Mouse (Mus musculus) heart, adult 9 months (tissue): ENCODE measurements at regions not wholly inside any gene's neighbourhood (a gene's known extent, or its start where the extent isn't known, plus 50 kb on each side); places are given as distances from the start of the nearest gene placed in this dataset.

Experiments used
- DNase-seq, 2 experiments: peaks; one replicate each; pipeline ENCODE4 v3.0.0; 2022; ENCODE audit warnings: low spot score in 2 of 2

- DNase-seq, result no peak
Measured at GRCm38 (mm10) chr3:21218936-21219335, 852.0 kb upstream of the Agtr1b start.

GRCm38 (mm10) chr3:21241184-21241583, 835.3 kb upstream of the Tbl1xr1 start:
- DNase-seq, result no peak

- no peak for DNase-seq
Measured at GRCm38 (mm10) chr3:21256129-21256760, 820.2 kb upstream of the Tbl1xr1 start.

- DNase-seq, result peak; percentile 18 to 25
Measured at GRCm38 (mm10) chr3:21263317-21263716, 813.1 kb upstream of the Tbl1xr1 start.

GRCm38 (mm10) chr3:21265491-21265890, 811.0 kb upstream of the Tbl1xr1 start:
- DNase-seq, result no peak

GRCm38 (mm10) chr3:21268429-21269129, 807.9 kb upstream of the Tbl1xr1 start:
- DNase-seq, result peak; percentile 32 to 59

GRCm38 (mm10) chr3:21269130-21269440, 807.4 kb upstream of the Tbl1xr1 start:
- no peak for DNase-seq

GRCm38 (mm10) chr3:21270788-21271187, 805.7 kb upstream of the Tbl1xr1 start:
- no peak for DNase-seq

- peak; percentile 30 to 68 for DNase-seq
Measured at GRCm38 (mm10) chr3:21272219-21272618, 804.2 kb upstream of the Tbl1xr1 start.

GRCm38 (mm10) chr3:21292774-21293173, 783.7 kb upstream of the Tbl1xr1 start:
- no peak for DNase-seq

- no peak for DNase-seq
Measured at GRCm38 (mm10) chr3:21293308-21293707, 783.1 kb upstream of the Tbl1xr1 start.

GRCm38 (mm10) chr3:21294776-21295175, 781.7 kb upstream of the Tbl1xr1 start:
- no peak for DNase-seq

- DNase-seq, result no peak
Measured at GRCm38 (mm10) chr3:21296581-21297110, 779.8 kb upstream of the Tbl1xr1 start.

- DNase-seq, result no peak
Measured at GRCm38 (mm10) chr3:21325329-21325896, 751.0 kb upstream of the Tbl1xr1 start.

- DNase-seq, result no peak
Measured at GRCm38 (mm10) chr3:21341916-21342315, 734.5 kb upstream of the Tbl1xr1 start.

- DNase-seq, result no peak
Measured at GRCm38 (mm10) chr3:21343095-21343494, 733.4 kb upstream of the Tbl1xr1 start.

GRCm38 (mm10) chr3:21349421-21349820, 727.0 kb upstream of the Tbl1xr1 start:
- peak; percentile 10 to 63 for DNase-seq

GRCm38 (mm10) chr3:21356150-21356549, 720.3 kb upstream of the Tbl1xr1 start:
- DNase-seq, result no peak

- no peak for DNase-seq
Measured at GRCm38 (mm10) chr3:21356831-21357712, 719.4 kb upstream of the Tbl1xr1 start.

GRCm38 (mm10) chr3:21358068-21358467, 718.4 kb upstream of the Tbl1xr1 start:
- no peak for DNase-seq

- DNase-seq, result no peak
Measured at GRCm38 (mm10) chr3:21361069-21361468, 715.4 kb upstream of the Tbl1xr1 start.

- DNase-seq, result peak; percentile 70 to 72
Measured at GRCm38 (mm10) chr3:21379816-21380215, 696.6 kb upstream of the Tbl1xr1 start.
